Mouse (Mus musculus) erythroblast, embryonic 14.5 days (primary cell): ENCODE measurements around the gene Cacnb1. TPM values are rescaled to one million over a fixed set of nuclear protein-coding genes. Genes with fewer than 3 reads are reported as not detected.

Experiments used
- H3K27me3 ChIP-seq: 2 replicates; pipeline ENCODE4 v1.6.1; 2012; ENCODE audit warnings: inconsistent platforms; ENCODE audit not compliant: control insufficient read depth
- H3K36me3 ChIP-seq: 2 replicates; pipeline ENCODE4 v1.6.1; 2012; ENCODE audit warnings: mild to moderate bottlenecking, inconsistent platforms; ENCODE audit not compliant: control insufficient read depth
- H3K4me1 ChIP-seq: 2 replicates; pipeline ENCODE4 v1.6.1; 2012; ENCODE audit warnings: inconsistent platforms; ENCODE audit not compliant: control insufficient read depth
- H3K4me3 ChIP-seq: replicated peaks from 2 replicates; pipeline ENCODE3; 2012; ENCODE audit warnings: moderate library complexity, mild to moderate bottlenecking, inconsistent platforms
- H3K9me3 ChIP-seq: 2 replicates; pipeline ENCODE4 v1.6.1; 2012; ENCODE audit warnings: low read length, inconsistent platforms, mixed read lengths; ENCODE audit not compliant: control insufficient read depth
- GATA1 ChIP-seq: IDR thresholded peaks from 2 replicates; pipeline ENCODE4 v1.6.1; 2012; ENCODE audit warnings: low read length, inconsistent platforms, mixed read lengths
- TAL1 ChIP-seq: IDR thresholded peaks from 3 replicates; pipeline ENCODE4 v1.6.1; 2012; ENCODE audit warnings: low read length, inconsistent platforms, mixed read lengths
- polyA plus RNA-seq: library from polyadenylated mRNA; stranded (reverse); fragments of >175 nt; gene quantifications from 2 replicates; pipeline ENCODE4 v1.2.3, GENCODE M21; 2012

Gene Cacnb1
- polyA plus RNA-seq, 1 experiment: 0.03 TPM

DNA sequence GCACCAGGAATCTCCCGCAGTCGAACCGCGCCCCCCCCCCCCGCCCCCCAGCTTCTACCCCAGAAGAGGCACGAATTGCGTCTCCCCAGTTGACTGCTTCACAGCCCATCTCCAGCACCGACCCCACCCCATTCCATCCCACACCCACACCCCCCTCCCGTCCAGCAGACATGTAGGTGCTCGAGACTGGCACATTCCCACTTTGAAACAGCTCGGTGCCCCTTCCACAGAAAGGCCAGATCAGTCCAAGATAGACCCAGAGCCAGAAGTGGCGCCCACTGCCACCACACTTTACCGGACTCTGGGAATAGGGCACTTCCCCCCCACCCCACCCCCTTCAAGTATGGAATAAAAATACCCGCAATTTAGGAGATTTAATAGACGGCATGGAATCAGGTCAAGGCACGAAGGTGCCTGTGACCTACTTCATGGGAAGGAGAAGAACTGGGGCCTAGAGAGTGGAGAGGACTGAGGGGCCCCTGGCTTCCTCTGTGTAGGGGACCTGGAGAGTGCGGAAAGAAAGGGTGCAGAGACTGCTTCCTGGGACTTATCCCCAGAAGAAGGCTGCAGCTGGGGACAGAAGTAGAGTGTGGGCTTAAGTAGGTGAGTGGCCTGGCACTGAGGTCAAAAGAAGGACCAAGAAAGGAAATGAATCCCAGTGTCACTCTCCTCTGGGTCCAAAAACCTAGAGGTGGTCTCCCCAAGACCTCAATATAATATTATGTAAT, 35.9 kb downstream of the Cacnb1 start:
- Histone ChIP-seq H3K4me1 (peaks cover 43% of the 10 kb centered on the region), H3K36me3 (no peaks in the 10 kb centered on the region), H3K9me3 (0 out of 2 replicates have a peak, but pooled peaks cover 2% of the 10 kb centered on the region), H3K4me3 (peak overlapping the region; percentile 69), H3K27me3 (peaks cover 45% of the 10 kb centered on the region)
- no peak for TF ChIP-seq GATA1
- TF ChIP-seq TAL1: no peak

DNA sequence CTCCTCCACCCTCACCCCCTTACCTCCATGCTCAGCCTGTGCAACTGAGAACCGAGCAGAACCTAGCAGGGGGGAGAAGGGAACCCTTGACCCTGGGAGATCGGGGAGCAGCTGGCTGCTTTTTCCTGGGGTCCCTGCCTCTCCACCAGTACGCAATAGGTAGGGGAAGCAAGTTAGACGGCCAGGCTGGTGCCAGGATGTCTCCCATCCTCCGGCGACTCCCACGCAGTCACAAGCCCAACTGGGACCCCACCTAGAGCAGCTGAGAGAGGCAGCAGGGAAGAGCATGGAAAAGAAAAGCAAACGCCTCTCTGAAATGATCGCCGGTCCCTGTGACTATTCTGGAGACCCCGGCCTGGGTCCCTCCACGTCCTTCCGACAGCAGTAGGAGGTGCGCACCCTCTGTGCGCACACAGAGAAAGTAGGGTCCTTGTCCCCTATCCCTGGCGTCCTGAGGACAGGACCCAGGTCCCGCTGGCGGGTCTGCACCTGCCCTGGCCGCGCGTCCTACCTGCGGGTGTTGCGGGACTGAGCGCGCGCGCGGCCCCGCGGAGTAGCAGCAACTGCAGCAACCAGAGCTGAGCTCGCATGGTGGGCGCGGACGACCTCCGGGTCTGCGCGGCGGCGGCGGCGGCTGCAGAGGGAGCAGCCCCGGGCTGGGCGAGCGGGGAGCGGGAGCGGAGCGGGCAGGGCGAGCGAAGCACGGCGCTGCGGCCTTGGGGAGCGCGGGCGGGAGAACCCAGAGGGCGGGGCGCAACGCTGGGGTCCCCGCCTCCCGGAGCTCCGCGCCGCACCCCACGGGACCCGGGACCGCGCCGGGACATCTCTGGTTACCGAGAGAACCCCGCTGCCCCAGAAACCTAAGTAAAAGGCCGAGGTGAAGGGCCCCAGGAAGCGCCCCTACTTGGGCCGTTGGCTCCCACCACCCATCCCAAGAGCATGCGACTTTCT, 36.8 kb downstream of the Cacnb1 start, which contains the start of gene Plxdc1:
Plxdc1 (minus strand) TSS at position 718 of the 951 bp plus-strand sequence.
- Histone ChIP-seq H3K27me3 (peaks cover 45% of the 10 kb centered on the region), H3K36me3 (no peaks in the 10 kb centered on the region), H3K4me1 (peaks cover 43% of the 10 kb centered on the region), H3K4me3 (peak within 1 kb of the TSS; percentile 69), H3K9me3 (0 out of 2 replicates have a peak, but pooled peaks cover 2% of the 10 kb centered on the region)
- TF ChIP-seq TAL1 (no peak), GATA1 (no peak)

- Histone ChIP-seq H3K4me3 (no peak overlapping the region), H3K9me3 (0 out of 2 replicates have a peak, but pooled peaks cover 2% of the 10 kb centered on the region), H3K4me1 (peaks cover 28% of the 10 kb centered on the region), H3K27me3 (peaks cover 36% of the 10 kb centered on the region), H3K36me3 (no peaks in the 10 kb centered on the region)
- TF ChIP-seq TAL1 (no peak), GATA1 (no peak)
These were observed 38.9 kb downstream of the Cacnb1 start for GRCm38 (mm10) chr11:97983983-97984382.

GRCm38 (mm10) chr11:97983506-97983905, 39.3 kb downstream of the Cacnb1 start:
- Histone ChIP-seq H3K36me3 (no peaks in the 10 kb centered on the region), H3K27me3 (peaks cover 36% of the 10 kb centered on the region), H3K9me3 (0 out of 2 replicates have a peak, but pooled peaks cover 2% of the 10 kb centered on the region), H3K4me3 (no peak overlapping the region), H3K4me1 (peaks cover 25% of the 10 kb centered on the region)
- TF ChIP-seq GATA1 (no peak), TAL1 (no peak)

GRCm38 (mm10) chr11:97982721-97983120, 40.1 kb downstream of the Cacnb1 start:
- no peaks in the 10 kb centered on the region for H3K36me3 ChIP-seq
- 0 out of 2 replicates have a peak, but pooled peaks cover 2% of the 10 kb centered on the region for H3K9me3 ChIP-seq
- H3K4me1 ChIP-seq: peaks cover 19% of the 10 kb centered on the region
- no peak overlapping the region for H3K4me3 ChIP-seq
- H3K27me3 ChIP-seq: peaks cover 36% of the 10 kb centered on the region
- no peak for TF ChIP-seq TAL1
- no peak for TF ChIP-seq GATA1

- Histone ChIP-seq H3K36me3 (no peaks in the 10 kb centered on the region), H3K9me3 (no peaks in the 10 kb centered on the region), H3K4me1 (no peaks in the 10 kb centered on the region), H3K4me3 (no peak overlapping the region), H3K27me3 (peaks cover 14% of the 10 kb centered on the region)
- TF ChIP-seq GATA1 (no peak), TAL1 (no peak)
These were observed 42.3 kb downstream of the Cacnb1 start for GRCm38 (mm10) chr11:97980531-97980966.

DNA sequence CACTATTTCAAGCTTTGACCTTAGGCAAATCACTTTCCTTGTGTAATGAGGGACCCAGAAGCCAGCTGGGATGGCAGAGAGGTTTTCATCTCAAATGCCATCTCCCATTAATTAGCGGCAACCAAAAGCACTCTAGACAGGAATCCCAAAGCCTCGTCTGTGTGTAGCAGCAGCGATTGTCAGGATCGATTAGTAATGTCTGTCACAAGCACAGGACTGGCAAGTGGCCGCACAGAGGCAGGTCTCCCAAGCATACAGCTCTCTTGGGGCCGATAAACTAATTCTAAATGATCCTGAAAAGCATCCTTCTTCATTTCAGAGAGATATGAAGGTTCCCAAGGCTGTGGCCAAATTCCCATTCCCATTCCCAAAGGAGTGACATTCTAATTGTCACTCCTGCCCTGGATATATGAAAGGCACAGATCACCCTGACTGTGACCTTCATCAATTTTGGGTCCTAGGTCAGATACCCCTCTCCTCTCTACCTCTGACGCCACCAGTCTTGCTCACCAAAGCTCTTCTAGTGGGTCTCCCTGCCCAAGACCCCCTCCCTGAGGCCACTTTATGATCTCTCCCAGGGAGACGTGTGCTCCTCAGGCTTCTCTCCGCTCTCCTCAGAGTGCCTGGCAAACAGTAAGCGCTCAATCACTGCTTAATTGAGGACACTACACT, 42.9 kb downstream of the Cacnb1 start:
- H3K9me3 ChIP-seq: no peaks in the 10 kb centered on the region
- no peaks in the 10 kb centered on the region for H3K36me3 ChIP-seq
- TF ChIP-seq TAL1: no peak
- no peak for TF ChIP-seq GATA1
- no peaks in the 10 kb centered on the region for H3K4me1 ChIP-seq
- no peak overlapping the region for H3K4me3 ChIP-seq
- peaks cover 8% of the 10 kb centered on the region for H3K27me3 ChIP-seq

DNA sequence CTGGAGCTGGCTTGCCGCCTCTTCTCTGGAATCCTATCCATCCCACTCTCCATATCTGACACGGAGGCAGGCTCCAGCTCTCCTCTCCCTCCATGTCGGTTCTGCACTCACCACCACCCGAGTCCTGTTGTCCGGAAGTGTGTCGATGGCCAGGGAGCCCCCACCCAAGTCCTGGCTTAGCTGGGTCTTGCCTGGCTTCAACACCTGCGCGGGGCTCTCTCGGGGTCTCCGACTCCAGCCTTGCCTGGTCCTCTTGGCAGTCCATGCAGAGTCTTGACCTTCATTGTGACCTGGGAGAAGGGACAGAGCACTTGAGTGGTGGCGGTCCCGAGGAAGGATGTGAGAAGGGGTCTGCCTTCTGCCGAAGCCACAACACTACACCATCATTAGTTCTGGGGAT, 44.4 kb downstream of the Cacnb1 start:
- Histone ChIP-seq H3K4me3 (no peak overlapping the region), H3K36me3 (no peaks in the 10 kb centered on the region), H3K27me3 (no peaks in the 10 kb centered on the region), H3K9me3 (no peaks in the 10 kb centered on the region), H3K4me1 (no peaks in the 10 kb centered on the region)
- TF ChIP-seq TAL1: no peak
- TF ChIP-seq GATA1: no peak

GRCm38 (mm10) chr11:97977797-97978196, 45.0 kb downstream of the Cacnb1 start:
- TF ChIP-seq TAL1 (no peak), GATA1 (no peak)
- Histone ChIP-seq H3K4me3 (no peak overlapping the region), H3K9me3 (no peaks in the 10 kb centered on the region), H3K36me3 (no peaks in the 10 kb centered on the region), H3K4me1 (no peaks in the 10 kb centered on the region), H3K27me3 (no peaks in the 10 kb centered on the region)
